Mouse (Mus musculus): Measurements from ENCODE around the gene Abtb1. TPM values are rescaled to one million over a fixed set of nuclear protein-coding genes. Genes with fewer than 3 reads are reported as not detected.

Gene Abtb1
- polyA plus RNA-seq, 1 experiment, result 23.6 TPM

DNA sequence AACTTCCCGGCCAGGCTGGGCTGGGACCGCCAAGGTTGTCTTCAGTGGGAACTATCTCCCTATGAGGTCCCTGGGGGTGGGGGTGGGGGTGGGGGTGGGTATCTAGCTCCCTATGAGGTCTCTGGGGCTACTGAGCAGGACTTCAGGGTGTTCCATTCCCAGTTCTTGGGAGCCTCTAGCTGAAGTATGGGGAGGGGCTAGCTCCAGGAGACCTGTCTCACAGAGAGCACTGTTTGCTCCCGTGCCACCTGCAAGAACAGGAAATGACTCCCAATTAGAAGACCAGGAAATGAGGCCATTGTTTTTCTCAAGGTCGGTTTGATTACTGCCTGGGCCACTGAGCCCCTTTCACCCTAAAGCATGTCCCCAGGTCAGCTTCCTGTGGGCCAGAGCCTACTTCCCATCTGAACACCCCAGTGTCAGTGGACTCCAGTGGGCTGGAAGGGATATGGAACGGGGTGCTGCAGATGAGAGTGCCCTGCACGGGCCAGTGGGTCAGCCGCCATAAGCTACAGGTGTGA is 29.8 kb downstream of the Abtb1 start:
- H3K36me3 ChIP-seq (ENCODE audit: control insufficient read depth, insufficient read depth), result no peaks in the 10 kb centered on the region
- no peak overlapping the region for H3K4me2 ChIP-seq (ENCODE audit: low read depth)
- H3ac ChIP-seq (ENCODE audit: control insufficient read depth, insufficient read length), result no peak overlapping the region
- TF ChIP-seq USF1 (IDR thresholded peaks at IDR 0.05; ENCODE audit: low read depth) (no peak), REST (IDR thresholded peaks at IDR 0.05; ENCODE audit: insufficient read depth, insufficient read length) (no peak), MYOD1 (IDR thresholded peaks at IDR 0.05; ENCODE audit: control insufficient read depth in 1 of 3, insufficient read length in 2 of 3, low read depth in 2 of 3) (no peak), CEBPB (IDR thresholded peaks at IDR 0.05; ENCODE audit: insufficient read depth, poor library complexity, severe bottlenecking) (no peak), MAX (IDR thresholded peaks at IDR 0.05; ENCODE audit: low read depth) (no peak), POLR2AphosphoS2 (IDR thresholded peaks at IDR 0.05; ENCODE audit: insufficient read length, low read depth) (no peak), E2F4 (IDR thresholded peaks at IDR 0.05; ENCODE audit: insufficient read depth) (no peak), SRF (IDR thresholded peaks at IDR 0.05; ENCODE audit: control insufficient read depth, insufficient read length, low read depth) (no peak), TCF3 (IDR thresholded peaks at IDR 0.05; ENCODE audit: insufficient read length, low read depth) (no peak), TCF12 (IDR thresholded peaks at IDR 0.05; ENCODE audit: insufficient read depth, poor library complexity, severe bottlenecking) (no peak), MYOG (IDR thresholded peaks at IDR 0.05; ENCODE audit: control insufficient read depth in 1 of 3, insufficient read depth in 1 of 3, insufficient read length in 2 of 3, low read depth in 2 of 3) (no peak), POLR2A (IDR thresholded peaks at IDR 0.05; ENCODE audit: insufficient read length, low read depth) (no peak)
- no peaks in the 10 kb centered on the region for H3K27me3 ChIP-seq (ENCODE audit: control insufficient read depth, insufficient read depth, insufficient read length)
- no peak overlapping the region for H3K4me3 ChIP-seq
- no peaks in the 10 kb centered on the region for H3K79me2 ChIP-seq (ENCODE audit: control insufficient read depth, insufficient read depth)

DNA sequence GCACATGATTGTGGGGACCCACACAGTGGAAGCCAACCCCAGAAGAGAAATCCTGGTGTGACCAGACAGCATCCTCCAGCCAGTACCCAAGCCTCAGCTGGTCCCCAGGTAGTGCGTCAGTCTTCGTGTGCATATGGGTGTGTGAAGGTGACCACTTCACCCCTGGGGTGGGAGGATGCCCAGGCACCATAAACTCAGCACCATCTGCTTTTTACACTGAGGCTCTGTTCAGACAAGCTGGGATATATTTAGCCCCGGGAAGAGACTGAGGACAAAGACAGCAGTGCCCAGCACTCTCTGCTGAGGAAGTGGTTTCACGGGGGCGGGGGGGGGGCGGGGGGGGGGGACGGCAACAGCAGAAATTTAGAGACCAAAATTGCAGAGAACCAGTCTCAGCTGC is 30.4 kb downstream of the Abtb1 start:
- H3K79me2 ChIP-seq (ENCODE audit: control insufficient read depth, insufficient read depth), result no peaks in the 10 kb centered on the region
- H3K36me3 ChIP-seq (ENCODE audit: control insufficient read depth, insufficient read depth), result no peaks in the 10 kb centered on the region
- H3K27me3 ChIP-seq (ENCODE audit: control insufficient read depth, insufficient read depth, insufficient read length), result no peaks in the 10 kb centered on the region
- TF ChIP-seq TCF3 (IDR thresholded peaks at IDR 0.05; ENCODE audit: insufficient read length, low read depth), result no peak
- TF ChIP-seq REST (IDR thresholded peaks at IDR 0.05; ENCODE audit: insufficient read depth, insufficient read length), result no peak
- TF ChIP-seq POLR2A (IDR thresholded peaks at IDR 0.05; ENCODE audit: insufficient read length, low read depth), result no peak
- TF ChIP-seq POLR2AphosphoS2 (IDR thresholded peaks at IDR 0.05; ENCODE audit: insufficient read length, low read depth), result no peak
- no peak overlapping the region for H3K4me2 ChIP-seq (ENCODE audit: low read depth)
- H3K4me3 ChIP-seq, result no peak overlapping the region
- no peak overlapping the region for H3ac ChIP-seq (ENCODE audit: control insufficient read depth, insufficient read length)

DNA sequence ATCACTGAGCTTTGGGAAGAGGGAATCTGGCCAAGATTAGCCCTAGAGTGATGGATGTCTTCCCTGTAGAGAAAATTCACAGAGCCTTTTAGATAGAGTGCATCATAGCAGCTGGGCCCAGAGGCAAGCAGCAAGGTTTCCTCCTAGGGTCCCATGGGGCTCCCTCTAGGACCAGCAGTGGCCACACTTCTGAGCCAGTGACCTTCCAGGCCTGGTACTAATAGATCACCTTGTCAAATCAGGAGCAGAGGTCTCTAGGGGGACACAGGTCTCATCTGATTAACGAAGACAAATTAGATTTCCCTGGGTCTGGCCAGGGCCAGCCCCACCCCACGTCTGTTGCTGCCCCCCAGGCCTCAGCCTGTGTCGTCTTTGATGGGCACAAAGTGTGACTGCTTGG is 31.5 kb downstream of the Abtb1 start:
- no peak overlapping the region for H3ac ChIP-seq (ENCODE audit: control insufficient read depth, insufficient read length)
- H3K79me2 ChIP-seq (ENCODE audit: control insufficient read depth, insufficient read depth), result no peaks in the 10 kb centered on the region
- H3K4me2 ChIP-seq (ENCODE audit: low read depth), result no peak overlapping the region
- TF ChIP-seq REST (IDR thresholded peaks at IDR 0.05; ENCODE audit: insufficient read depth, insufficient read length) (no peak), MAX (IDR thresholded peaks at IDR 0.05; ENCODE audit: low read depth) (no peak), POLR2AphosphoS2 (IDR thresholded peaks at IDR 0.05; ENCODE audit: insufficient read length, low read depth) (no peak), USF1 (IDR thresholded peaks at IDR 0.05; ENCODE audit: low read depth) (no peak), TCF3 (IDR thresholded peaks at IDR 0.05; ENCODE audit: insufficient read length, low read depth) (no peak), SRF (IDR thresholded peaks at IDR 0.05; ENCODE audit: control insufficient read depth, insufficient read length, low read depth) (no peak), E2F4 (IDR thresholded peaks at IDR 0.05; ENCODE audit: insufficient read depth) (no peak), MYOD1 (IDR thresholded peaks at IDR 0.05; ENCODE audit: control insufficient read depth in 1 of 3, insufficient read length in 2 of 3, low read depth in 2 of 3) (no peak), TCF12 (IDR thresholded peaks at IDR 0.05; ENCODE audit: insufficient read depth, poor library complexity, severe bottlenecking) (no peak), CEBPB (IDR thresholded peaks at IDR 0.05; ENCODE audit: insufficient read depth, poor library complexity, severe bottlenecking) (no peak), MYOG (IDR thresholded peaks at IDR 0.05; ENCODE audit: control insufficient read depth in 1 of 3, insufficient read depth in 1 of 3, insufficient read length in 2 of 3, low read depth in 2 of 3) (no peak), POLR2A (IDR thresholded peaks at IDR 0.05; ENCODE audit: insufficient read length, low read depth) (no peak)
- no peaks in the 10 kb centered on the region for H3K36me3 ChIP-seq (ENCODE audit: control insufficient read depth, insufficient read depth)
- no peaks in the 10 kb centered on the region for H3K27me3 ChIP-seq (ENCODE audit: control insufficient read depth, insufficient read depth, insufficient read length)
- no peak overlapping the region for H3K4me3 ChIP-seq

DNA sequence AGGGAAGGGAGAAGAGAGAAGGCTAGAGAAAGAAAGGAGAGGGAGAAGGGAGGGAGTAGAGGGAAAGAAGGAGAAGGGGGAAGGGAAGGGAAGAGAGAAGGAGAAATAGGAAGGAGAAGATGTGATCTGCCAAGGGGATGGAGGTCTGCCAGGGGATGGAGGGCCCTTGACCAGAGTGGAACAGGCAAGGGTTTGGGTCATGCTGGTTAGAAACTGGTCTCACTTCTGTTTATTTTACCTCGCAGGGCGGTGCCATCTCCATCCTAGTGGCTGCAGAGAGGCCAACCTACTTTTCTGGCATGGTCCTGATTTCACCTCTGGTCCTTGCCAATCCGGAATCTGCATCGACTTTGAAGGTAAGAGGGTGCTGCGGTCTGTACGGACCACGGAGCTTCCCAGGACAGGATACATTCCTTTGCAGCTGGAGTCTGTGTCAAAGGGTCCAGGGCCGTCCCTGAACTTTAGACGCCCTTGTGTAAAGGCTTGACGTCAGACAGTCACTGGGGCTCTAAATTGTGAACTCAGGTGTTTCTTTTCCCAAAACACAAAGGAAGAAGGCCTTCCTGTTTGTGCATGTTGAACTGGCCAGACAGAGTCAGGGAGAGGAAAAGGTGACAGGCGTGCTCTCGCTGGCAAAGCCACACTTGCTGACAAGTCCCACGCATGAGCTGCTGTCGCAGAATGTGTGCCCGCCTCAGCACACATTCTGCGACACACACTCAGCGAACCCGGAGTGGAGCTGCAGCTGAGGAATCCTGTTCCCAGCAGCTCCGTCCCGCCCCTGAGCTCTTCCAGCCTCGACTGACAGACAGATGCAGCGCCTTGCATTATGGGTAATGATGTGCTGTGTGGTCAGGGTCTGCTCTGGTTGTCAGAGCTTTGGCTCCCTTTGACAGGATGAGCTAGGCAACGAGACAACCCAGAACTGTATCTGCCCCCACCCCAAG is 32.4 kb downstream of the Abtb1 start:
- no peaks in the 10 kb centered on the region for H3K36me3 ChIP-seq (ENCODE audit: control insufficient read depth, insufficient read depth)
- TF ChIP-seq MYOD1 (IDR thresholded peaks at IDR 0.05; ENCODE audit: control insufficient read depth in 1 of 3, insufficient read length in 2 of 3, low read depth in 2 of 3) (no peak), TCF3 (IDR thresholded peaks at IDR 0.05; ENCODE audit: insufficient read length, low read depth) (no peak), POLR2AphosphoS2 (IDR thresholded peaks at IDR 0.05; ENCODE audit: insufficient read length, low read depth) (no peak), TCF12 (IDR thresholded peaks at IDR 0.05; ENCODE audit: insufficient read depth, poor library complexity, severe bottlenecking) (no peak), CEBPB (IDR thresholded peaks at IDR 0.05; ENCODE audit: insufficient read depth, poor library complexity, severe bottlenecking) (no peak), MAX (IDR thresholded peaks at IDR 0.05; ENCODE audit: low read depth) (no peak), POLR2A (IDR thresholded peaks at IDR 0.05; ENCODE audit: insufficient read length, low read depth) (no peak), SRF (IDR thresholded peaks at IDR 0.05; ENCODE audit: control insufficient read depth, insufficient read length, low read depth) (no peak), USF1 (IDR thresholded peaks at IDR 0.05; ENCODE audit: low read depth) (no peak), E2F4 (IDR thresholded peaks at IDR 0.05; ENCODE audit: insufficient read depth) (no peak), MYOG (IDR thresholded peaks at IDR 0.05; ENCODE audit: control insufficient read depth in 1 of 3, insufficient read depth in 1 of 3, insufficient read length in 2 of 3, low read depth in 2 of 3) (no peak), REST (IDR thresholded peaks at IDR 0.05; ENCODE audit: insufficient read depth, insufficient read length) (no peak)
- H3ac ChIP-seq (ENCODE audit: control insufficient read depth, insufficient read length), result no peak overlapping the region
- no peaks in the 10 kb centered on the region for H3K79me2 ChIP-seq (ENCODE audit: control insufficient read depth, insufficient read depth)
- no peaks in the 10 kb centered on the region for H3K27me3 ChIP-seq (ENCODE audit: control insufficient read depth, insufficient read depth, insufficient read length)
- H3K4me3 ChIP-seq, result no peak overlapping the region
- H3K4me2 ChIP-seq (ENCODE audit: low read depth), result no peak overlapping the region
